Mouse (Mus musculus): Measurements from ENCODE around the gene Bbip1.

Bbip1 gene

DNA sequence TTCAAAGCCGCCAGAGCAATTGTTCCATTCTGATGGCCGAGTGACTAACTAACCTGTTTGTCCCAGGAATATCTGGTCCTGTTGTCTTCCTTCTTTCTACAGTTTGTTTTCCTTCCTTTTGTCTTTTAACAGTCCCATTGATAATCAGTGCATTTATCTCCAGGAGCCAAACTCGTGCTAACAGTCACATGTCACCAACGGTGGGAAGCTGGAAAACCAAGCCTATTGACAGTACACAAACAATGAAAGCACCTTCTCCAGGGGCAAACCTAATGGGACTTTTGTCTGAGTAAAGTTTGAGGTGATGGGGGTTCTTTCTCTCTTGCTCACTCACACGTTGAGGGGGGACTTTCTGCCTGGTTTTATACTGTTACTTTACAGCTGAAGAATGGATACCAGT, 54.2 kb downstream of the Bbip1 start:
- no peak for DNase-seq

DNA sequence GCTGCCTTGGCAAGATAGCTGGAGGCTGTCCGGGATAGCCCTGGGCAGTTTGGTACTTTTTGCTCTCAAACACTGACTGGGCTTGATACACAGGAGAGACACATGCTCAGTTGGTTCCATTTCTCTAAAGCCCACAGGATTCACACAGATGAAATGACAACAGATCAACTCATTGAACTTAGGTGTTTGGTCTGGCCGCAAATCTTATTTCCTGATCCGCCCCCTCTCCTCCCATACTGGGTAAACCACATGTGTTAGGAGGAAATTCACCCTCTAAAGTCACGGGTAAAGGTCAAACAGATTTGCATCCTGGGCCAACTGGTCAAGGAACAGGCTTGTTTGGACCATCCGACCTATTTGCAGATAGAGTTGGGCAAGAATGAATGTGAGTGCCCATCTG, 54.9 kb downstream of the Bbip1 start:
- no peak for DNase-seq

DNA sequence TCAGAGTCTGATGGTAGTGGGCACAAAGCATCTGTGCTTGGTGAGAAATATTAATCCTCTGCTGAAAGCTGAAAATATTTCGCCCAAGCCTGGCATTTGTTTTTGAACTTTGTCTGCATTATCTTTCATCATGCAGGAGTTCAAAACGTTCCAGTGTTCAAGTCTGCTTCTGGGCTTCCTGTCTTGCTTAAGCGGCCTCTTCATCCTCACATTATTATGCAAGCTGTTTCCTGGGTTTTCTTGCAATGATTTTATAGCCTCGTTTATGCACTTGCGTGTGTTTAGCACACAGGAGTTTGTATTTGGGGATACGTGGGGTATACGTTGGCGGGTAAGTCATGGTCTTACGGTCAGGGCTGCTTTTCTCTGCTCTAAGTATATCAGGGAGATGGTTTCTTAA, 56.1 kb downstream of the Bbip1 start:
- no peak for DNase-seq

DNA sequence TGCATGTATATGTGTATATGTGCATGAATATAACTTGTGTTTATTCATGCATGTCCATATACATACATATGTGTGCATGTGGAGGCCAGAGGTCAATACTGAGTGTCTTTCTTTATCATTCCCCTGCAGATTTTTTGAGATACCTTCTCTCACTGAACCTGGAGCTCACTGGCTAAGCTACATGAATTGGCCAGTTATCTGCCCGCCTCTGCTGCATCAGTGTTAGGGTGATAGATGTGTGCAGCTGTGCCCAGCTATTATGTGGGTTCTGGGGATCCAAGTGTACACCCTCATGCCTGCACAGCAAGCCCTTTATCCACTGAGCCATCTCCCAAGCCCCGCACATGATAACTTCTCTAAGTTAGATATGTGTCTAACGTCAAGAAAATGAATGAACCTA, 56.6 kb downstream of the Bbip1 start:
- DNase-seq: no peak

DNA sequence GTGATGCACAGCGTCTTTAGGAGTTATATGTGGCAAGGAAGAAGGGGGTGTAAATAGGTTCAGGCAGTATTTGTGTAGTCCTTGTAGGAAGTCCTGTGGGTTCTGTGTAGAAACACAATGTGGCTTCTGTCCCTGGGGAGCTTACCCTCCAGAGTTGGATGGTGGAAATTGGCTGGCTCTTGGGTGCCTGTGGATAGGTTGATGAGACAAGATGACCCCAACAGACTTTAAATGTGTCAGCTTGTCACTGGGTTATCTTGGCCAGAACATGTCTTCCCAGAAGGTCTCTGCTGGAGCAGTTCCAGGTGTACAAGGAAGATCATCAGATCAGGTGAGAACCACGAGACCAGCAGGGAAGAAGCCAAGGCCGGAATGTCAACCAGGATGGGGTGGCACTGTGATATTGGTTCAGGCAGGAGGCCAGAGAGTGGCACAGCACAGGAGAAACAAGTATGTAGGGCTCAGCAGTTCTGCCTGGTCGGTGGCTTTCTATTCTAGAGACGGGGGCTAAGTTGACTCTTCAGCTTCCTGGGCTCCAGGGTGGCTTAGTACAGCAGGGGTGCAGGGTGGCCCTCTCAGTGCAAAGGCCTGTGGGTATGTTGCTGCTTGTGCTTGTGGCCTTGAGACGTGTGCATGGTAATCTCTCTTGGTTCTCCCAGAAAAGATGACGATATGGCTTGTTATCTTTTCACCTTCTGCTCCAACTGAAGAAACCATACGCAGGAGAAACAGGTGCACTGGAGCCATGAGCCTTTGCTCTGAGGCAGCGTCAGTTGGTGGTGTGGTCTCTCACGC, 57.7 kb downstream of the Bbip1 start:
- DNase-seq: no peak

DNA sequence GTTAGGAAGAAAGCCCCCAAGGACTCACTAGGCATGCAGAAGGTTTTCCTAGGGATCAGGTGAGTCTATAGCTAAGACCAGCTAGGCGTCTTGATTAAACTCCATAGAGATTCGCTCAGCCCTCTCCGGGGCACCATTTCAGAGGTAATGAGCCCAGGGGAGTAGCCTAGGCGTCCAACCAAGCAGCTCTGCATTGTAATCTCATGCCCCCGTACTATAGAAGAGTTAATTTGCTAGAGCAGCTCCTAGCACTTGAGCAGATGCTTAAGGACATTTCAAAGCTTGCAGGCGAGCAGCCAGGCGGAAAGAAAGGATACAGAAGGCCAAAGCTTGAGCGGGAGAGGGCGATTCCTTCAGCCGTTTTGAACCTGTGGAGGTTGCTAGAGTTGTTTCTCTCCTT, 59.0 kb downstream of the Bbip1 start:
- peak in 1 of 2 experiments; percentile 33 for DNase-seq

DNA sequence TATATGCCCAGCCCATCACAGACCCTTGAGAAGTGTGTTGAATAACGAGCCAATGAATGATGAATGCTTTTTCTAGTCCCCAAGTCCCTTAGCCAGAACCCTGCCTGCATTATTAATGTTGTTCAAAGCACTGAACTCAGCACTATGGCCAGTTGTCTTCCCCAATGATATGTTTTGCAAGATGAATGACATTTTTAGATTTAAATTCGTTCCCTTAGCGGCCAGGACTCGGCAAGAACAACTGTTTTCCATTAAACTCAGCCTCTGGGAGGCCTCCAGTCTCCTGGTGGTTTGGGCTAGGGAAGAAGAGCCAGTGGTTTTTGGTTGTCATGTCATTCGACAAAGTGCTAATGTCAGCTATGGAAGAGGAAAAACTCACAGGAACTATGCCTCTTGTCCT, 62.6 kb downstream of the Bbip1 start:
- no peak for DNase-seq

DNA sequence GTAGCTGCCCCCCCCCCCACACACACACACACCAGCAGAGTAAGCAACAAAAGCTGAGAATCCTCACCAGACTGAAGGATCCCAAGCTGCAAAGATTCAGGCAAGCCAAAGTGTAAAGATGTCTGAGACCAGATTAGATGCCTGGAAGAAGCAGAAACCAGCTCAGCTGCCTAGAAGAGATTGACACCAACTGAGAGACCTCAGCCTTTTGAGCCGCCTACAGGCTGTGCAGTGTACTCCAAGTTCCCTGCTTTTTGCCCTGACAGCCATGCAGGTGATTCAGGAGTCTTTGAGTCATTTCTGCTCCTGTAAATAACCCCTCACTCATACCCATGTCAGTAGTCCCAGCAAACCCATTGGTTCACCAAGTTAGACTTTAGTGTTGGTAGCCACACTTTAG, 64.0 kb downstream of the Bbip1 start:
- DNase-seq: no peak

Data from kidney, postnatal 25 days (tissue).